Mouse (Mus musculus): ENCODE measurements around the gene Abhd16a. TPM values are rescaled to one million over a fixed set of nuclear protein-coding genes. Genes with fewer than 3 reads are reported as not detected.
A peak's percentile ranks its signal among the peaks of the same experiment; 100 is the strongest.

Gene Abhd16a
- polyA plus RNA-seq, 1 experiment from 2014 or later = 52.1 TPM

DNA sequence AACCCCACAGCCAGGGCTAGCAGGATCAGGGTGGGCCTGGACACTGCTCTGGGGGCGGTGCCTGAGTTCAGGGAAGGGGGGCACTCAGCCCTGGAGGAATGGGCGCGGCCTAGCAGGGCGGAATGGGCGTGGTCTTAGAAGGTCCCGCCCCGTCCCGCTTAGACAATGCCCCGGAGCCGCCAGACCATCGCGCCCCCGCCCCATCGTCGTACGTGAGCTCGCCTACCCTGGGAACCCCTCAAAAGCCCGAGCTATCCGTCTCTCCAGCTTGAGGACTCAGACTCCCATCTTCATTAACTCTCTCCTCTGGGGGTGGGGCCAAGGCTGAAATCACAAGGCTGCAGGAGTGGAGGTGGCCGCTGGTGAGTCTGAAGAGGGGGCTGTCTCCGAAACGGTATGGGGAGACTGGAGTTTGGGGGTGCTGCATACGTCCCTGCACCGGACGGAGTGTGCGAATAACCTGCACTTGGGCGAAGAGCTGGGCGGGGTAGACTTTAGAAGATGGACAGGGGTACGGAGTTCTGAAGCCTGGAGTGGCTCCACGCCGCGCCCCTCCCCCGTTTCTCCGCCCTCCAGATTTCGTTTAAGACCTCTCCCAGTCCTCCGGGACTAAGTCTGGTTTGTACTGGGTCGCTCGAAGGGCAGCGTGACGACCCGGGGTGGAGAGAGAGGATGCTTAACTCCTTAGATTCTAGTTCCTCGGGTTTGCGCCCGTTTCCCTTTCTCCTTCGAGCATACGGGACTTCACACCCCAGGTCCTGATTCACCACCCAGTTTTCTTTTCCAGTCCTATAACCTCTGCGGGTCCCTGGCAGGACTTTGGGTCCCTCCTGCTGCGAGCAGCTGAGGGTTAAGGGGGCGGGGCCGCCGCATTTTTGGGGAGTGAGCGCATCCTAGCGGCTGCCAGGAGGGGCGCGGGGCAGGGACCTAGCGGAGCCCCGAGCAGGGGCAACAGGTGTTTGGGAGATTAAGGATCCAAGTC, 29.9 kb upstream of the Abhd16a start, which contains the start of gene Ddah2:
Gene Ddah2, plus strand, starts transcription at position 125 of the 982 bp plus-strand sequence.
- Histone ChIP-seq H3K9me3 (replicated peaks; ENCODE audit: control insufficient read depth, low read length) (no peaks in the 10 kb centered on the region), H3K4me2 (ENCODE audit: low read depth, low read length) (peak within 1 kb of the TSS; percentile 85), H3K36me3 (ENCODE audit: control insufficient read depth, insufficient read depth) (peaks cover 22% of the 10 kb centered on the region), H3K27ac (ENCODE audit: low read length) (peak within 1 kb of the TSS; percentile 52), H3K4me1 (ENCODE audit: control insufficient read depth, low read depth, low read length) (peaks cover 39% of the 10 kb centered on the region), H3K4me3 (ENCODE audit: low read depth, low read length) (peak within 1 kb of the TSS; percentile 60), H3K27me3 (ENCODE audit: control insufficient read depth, insufficient read depth, low read depth, low read length) (peaks cover 19% of the 10 kb centered on the region), H3K9ac (ENCODE audit: low read depth, low read length) (peak within 1 kb of the TSS; percentile 59)
- ATAC-seq (ENCODE audit: low read depth) = peak; percentile 77
- under 1% methylated on average over 57 of the region's 57 CpGs for WGBS (ENCODE audit: insufficient replicate concordance)

DNA sequence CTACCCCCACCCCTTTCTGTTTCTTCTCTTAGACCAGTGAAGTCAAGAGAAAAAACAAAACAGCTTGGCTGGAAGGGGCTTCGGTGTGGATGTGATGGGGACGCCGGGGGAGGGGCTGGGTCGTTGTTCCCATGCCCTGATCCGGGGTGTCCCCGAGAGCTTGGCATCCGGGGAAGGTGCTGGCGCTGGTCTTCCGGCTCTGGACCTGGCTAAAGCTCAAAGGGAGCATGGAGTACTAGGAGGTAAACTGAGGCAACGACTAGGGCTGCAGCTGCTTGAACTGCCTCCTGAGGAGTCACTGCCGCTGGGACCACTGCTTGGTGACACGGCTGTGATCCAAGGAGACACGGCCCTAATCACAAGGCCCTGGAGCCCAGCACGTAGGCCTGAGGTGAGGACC, 29.0 kb upstream of the Abhd16a start:
- Histone ChIP-seq H3K36me3 (ENCODE audit: control insufficient read depth, insufficient read depth) (peaks cover 16% of the 10 kb centered on the region), H3K9me3 (replicated peaks; ENCODE audit: control insufficient read depth, low read length) (no peaks in the 10 kb centered on the region), H3K27me3 (ENCODE audit: control insufficient read depth, insufficient read depth, low read depth, low read length) (peaks cover 27% of the 10 kb centered on the region), H3K4me3 (ENCODE audit: low read depth, low read length) (peak overlapping the region; percentile 60), H3K9ac (ENCODE audit: low read depth, low read length) (no peak overlapping the region), H3K27ac (ENCODE audit: low read length) (no peak overlapping the region), H3K4me2 (ENCODE audit: low read depth, low read length) (peak overlapping the region; percentile 85), H3K4me1 (ENCODE audit: control insufficient read depth, low read depth, low read length) (peaks cover 46% of the 10 kb centered on the region)
- ATAC-seq (ENCODE audit: low read depth) = no peak
- 42% methylated on average over 14 of the region's 14 CpGs for WGBS (ENCODE audit: insufficient replicate concordance)

DNA sequence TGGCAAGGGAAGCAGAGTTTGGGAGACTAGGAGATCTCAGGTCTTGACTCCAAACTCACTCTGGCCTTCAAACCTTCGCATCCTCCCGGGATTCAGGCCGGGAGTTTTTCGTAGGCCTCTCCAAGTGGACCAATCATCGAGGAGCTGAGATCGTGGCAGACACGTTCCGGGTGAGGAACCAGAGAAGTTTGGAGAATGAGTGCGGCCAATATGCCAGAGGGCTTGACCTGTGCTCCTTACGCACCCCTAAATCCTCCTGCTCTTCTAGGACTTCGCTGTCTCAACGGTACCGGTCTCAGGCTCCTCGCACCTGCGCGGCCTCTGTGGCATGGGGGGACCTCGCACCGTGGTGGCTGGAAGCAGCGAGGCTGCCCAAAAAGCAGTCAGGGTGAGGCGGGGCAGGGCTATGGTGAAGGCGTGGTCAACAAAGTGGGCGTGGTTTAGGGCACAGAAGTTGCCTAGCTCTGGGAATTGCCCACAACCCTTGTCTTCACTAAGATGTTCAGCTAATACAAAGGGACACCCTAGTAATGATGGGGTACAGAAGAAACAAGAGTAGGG, 28.2 kb upstream of the Abhd16a start:
- peaks cover 35% of the 10 kb centered on the region for H3K27me3 ChIP-seq (ENCODE audit: control insufficient read depth, insufficient read depth, low read depth, low read length)
- H3K9me3 ChIP-seq (replicated peaks; ENCODE audit: control insufficient read depth, low read length) = no peaks in the 10 kb centered on the region
- no peak overlapping the region for H3K27ac ChIP-seq (ENCODE audit: low read length)
- ATAC-seq (ENCODE audit: low read depth) = no peak
- 0 out of 2 replicates have a peak overlapping the region, but pooled peaks have one; percentile 8 for H3K4me2 ChIP-seq (ENCODE audit: low read depth, low read length)
- H3K4me3 ChIP-seq (ENCODE audit: low read depth, low read length) = no peak overlapping the region
- H3K36me3 ChIP-seq (ENCODE audit: control insufficient read depth, insufficient read depth) = peaks cover 11% of the 10 kb centered on the region
- peaks cover 50% of the 10 kb centered on the region for H3K4me1 ChIP-seq (ENCODE audit: control insufficient read depth, low read depth, low read length)
- H3K9ac ChIP-seq (ENCODE audit: low read depth, low read length) = no peak overlapping the region
- 67% methylated on average over 22 of the region's 22 CpGs for WGBS (ENCODE audit: insufficient replicate concordance)

DNA sequence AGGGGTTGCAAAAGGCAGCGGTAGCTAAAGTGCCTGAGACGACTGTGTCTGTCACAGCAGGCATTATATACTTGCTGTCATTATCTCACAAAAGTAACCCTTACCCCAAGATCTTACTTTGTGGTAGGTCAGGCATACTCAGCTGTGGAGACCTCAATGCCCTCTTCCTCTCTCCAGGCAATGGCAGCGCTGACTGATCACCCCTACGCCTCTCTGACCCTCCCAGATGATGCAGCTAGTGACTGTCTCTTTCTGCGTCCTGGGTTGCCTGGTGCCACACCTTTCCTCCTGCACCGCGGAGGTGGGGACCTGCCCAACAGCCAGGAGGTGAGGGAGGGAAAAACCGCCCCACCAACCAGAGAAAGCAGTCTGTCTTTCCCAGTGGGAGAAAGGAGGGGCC, 27.8 kb upstream of the Abhd16a start:
- H3K9ac ChIP-seq (ENCODE audit: low read depth, low read length) = no peak overlapping the region
- H3K27ac ChIP-seq (ENCODE audit: low read length) = no peak overlapping the region
- ATAC-seq (ENCODE audit: low read depth) = no peak
- H3K9me3 ChIP-seq (replicated peaks; ENCODE audit: control insufficient read depth, low read length) = no peaks in the 10 kb centered on the region
- no peak overlapping the region for H3K4me3 ChIP-seq (ENCODE audit: low read depth, low read length)
- peaks cover 40% of the 10 kb centered on the region for H3K27me3 ChIP-seq (ENCODE audit: control insufficient read depth, insufficient read depth, low read depth, low read length)
- H3K4me1 ChIP-seq (ENCODE audit: control insufficient read depth, low read depth, low read length) = peaks cover 51% of the 10 kb centered on the region
- no peak overlapping the region for H3K4me2 ChIP-seq (ENCODE audit: low read depth, low read length)
- 76% methylated on average over 8 of the region's 8 CpGs for WGBS (ENCODE audit: insufficient replicate concordance)
- peaks cover 6% of the 10 kb centered on the region for H3K36me3 ChIP-seq (ENCODE audit: control insufficient read depth, insufficient read depth)

DNA sequence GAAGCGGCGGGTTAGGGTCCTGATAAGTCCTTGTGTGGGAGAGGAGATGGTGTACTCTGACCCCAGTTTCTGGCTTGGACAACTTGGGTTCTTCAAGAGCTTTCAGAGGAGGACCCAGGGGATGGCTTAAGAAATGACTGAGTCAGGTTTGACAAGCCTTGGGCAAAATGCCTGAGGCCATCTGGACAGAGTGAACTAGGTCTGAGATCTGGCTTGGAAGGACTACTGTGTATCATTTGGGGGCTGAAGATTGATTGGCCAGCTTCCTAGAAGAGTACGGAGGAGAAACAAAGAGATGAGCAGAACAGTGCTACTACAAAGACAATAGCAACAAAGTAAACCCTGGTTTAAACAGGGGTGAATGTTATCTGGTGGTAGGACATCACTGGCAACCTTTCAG, 25.6 kb upstream of the Abhd16a start:
- 70% methylated on average over 3 of the region's 3 CpGs for WGBS (ENCODE audit: insufficient replicate concordance)
- peaks cover under 1% of the 10 kb centered on the region for H3K36me3 ChIP-seq (ENCODE audit: control insufficient read depth, insufficient read depth)
- H3K4me3 ChIP-seq (ENCODE audit: low read depth, low read length) = no peak overlapping the region
- no peaks in the 10 kb centered on the region for H3K9me3 ChIP-seq (replicated peaks; ENCODE audit: control insufficient read depth, low read length)
- ATAC-seq (ENCODE audit: low read depth) = no peak
- H3K9ac ChIP-seq (ENCODE audit: low read depth, low read length) = no peak overlapping the region
- H3K27ac ChIP-seq (ENCODE audit: low read length) = no peak overlapping the region
- no peak overlapping the region for H3K4me2 ChIP-seq (ENCODE audit: low read depth, low read length)
- H3K27me3 ChIP-seq (ENCODE audit: control insufficient read depth, insufficient read depth, low read depth, low read length) = peaks cover 60% of the 10 kb centered on the region
- peaks cover 44% of the 10 kb centered on the region for H3K4me1 ChIP-seq (ENCODE audit: control insufficient read depth, low read depth, low read length)

DNA sequence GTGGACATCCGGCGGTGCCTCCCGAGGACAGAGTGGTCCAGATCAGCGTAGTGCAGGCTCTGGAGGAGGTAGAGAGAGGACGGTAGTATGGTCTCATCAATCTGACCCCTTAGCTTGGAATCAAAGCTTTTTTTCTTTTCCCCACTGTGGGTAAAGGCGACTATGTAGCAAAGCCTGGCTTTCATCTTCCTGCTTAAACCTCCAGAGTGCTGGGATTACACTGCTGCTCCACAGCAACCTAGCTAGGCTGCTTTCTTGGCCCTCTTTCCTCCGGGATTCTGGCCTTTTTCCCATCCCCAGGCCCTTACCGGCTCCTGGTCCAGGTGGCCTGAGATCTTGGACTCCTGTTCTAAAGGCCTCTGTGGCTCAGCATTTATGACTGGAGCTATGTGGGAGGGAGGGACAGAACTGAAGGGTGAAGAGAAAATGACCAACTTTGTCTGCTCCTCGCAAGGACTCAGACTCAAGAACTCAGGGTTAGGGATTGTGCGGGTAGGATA, 24.6 kb upstream of the Abhd16a start:
- peaks cover 35% of the 10 kb centered on the region for H3K4me1 ChIP-seq (ENCODE audit: control insufficient read depth, low read depth, low read length)
- no peaks in the 10 kb centered on the region for H3K9me3 ChIP-seq (replicated peaks; ENCODE audit: control insufficient read depth, low read length)
- H3K36me3 ChIP-seq (ENCODE audit: control insufficient read depth, insufficient read depth) = no peaks in the 10 kb centered on the region
- WGBS (ENCODE audit: insufficient replicate concordance) = 27% methylated on average over 10 of the region's 10 CpGs
- peak overlapping the region; percentile 64 for H3K4me2 ChIP-seq (ENCODE audit: low read depth, low read length)
- ATAC-seq (ENCODE audit: low read depth) = no peak
- H3K27ac ChIP-seq (ENCODE audit: low read length) = no peak overlapping the region
- H3K4me3 ChIP-seq (ENCODE audit: low read depth, low read length) = peak overlapping the region; percentile 52; the same call in 1 of the 2 replicates
- H3K27me3 ChIP-seq (ENCODE audit: control insufficient read depth, insufficient read depth, low read depth, low read length) = peaks cover 65% of the 10 kb centered on the region
- no peak overlapping the region for H3K9ac ChIP-seq (ENCODE audit: low read depth, low read length)

DNA sequence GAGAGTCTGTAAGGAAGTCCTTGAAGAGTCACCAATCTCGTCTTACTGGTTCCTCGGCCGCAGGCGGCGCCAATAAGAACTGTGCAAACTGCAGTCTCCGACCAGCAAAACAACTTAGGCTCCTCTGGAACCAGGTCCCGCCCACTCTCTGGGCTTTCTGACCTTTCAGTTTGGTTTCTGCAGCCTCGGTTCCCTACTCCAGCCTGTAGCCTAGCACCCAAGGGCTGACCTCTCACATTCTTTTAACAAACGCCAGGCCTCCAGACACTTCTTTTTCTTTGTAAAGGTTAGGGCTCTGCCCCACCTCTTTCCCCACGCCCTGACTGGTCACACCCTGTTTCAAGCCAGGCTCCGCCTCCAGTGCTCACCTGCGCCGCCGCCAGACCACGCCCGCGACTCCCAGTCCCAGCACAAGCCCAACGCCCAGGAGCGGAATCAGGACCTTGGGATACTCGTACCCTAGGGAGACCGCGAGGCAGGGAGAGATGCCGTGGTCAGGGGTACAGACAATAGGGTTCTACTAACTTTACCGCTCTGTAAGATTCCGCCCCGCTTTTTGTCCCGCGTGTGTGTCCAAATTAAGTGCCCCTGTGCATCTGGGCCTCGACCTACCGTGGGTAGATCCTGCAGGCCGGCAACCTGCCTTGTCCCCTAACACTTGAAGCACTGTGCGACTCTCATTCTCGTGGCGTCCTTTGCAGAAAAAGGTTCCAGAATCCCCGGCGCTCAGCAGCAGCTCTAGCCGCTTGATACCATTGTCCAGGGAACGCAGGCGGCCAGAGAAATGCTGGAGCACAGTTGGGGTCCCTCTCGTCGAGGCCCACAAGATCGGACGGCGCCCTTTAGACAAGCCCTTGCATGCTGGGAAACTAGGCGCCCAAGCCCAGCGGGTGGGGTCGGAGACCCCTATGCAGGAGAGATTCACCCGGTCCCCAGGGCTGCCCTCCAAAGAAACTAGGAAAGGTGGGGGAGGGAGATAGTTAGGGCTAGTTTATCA, 23.8 kb upstream of the Abhd16a start, which contains the start of gene Ly6g6c:
Gene Ly6g6c, plus strand, starts transcription at position 438 of the 997 bp plus-strand sequence.
- Histone ChIP-seq H3K9me3 (replicated peaks; ENCODE audit: control insufficient read depth, low read length) (no peaks in the 10 kb centered on the region), H3K36me3 (ENCODE audit: control insufficient read depth, insufficient read depth) (no peaks in the 10 kb centered on the region), H3K9ac (ENCODE audit: low read depth, low read length) (no peak within 1 kb of the TSS), H3K4me3 (ENCODE audit: low read depth, low read length) (peak within 1 kb of the TSS; percentile 52), H3K27me3 (ENCODE audit: control insufficient read depth, insufficient read depth, low read depth, low read length) (peaks cover 64% of the 10 kb centered on the region), H3K4me2 (ENCODE audit: low read depth, low read length) (peak within 1 kb of the TSS; percentile 64), H3K27ac (ENCODE audit: low read length) (no peak within 1 kb of the TSS), H3K4me1 (ENCODE audit: control insufficient read depth, low read depth, low read length) (peaks cover 26% of the 10 kb centered on the region)
- ATAC-seq (ENCODE audit: low read depth) = peak; percentile 38; the same call in 1 of the 2 replicates
- WGBS (ENCODE audit: insufficient replicate concordance) = 2% methylated on average over 48 of the region's 48 CpGs

DNA sequence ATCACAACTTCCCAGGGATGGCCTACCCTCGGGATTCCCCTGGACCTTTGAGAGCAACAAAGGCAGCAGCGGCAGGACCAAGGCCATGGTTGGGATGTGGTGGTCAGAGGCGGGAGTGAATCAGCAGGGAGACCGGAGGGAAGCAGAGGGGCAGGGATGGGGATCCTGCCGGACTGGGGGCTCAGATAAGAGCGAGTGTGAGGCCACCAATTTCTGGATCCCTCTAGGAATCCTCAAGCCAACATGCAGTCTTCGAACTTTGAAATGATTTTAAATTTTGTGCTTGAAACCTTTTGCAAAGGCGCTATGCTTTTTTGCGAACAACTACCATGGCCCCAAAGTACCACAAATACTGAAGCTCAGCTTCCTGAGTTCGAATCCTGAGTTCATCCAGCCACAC, 23.0 kb upstream of the Abhd16a start, which contains the start of gene Mpig6b:
Gene Mpig6b, minus strand, starts transcription at position 101 of the 400 bp plus-strand sequence.
- H3K36me3 ChIP-seq (ENCODE audit: control insufficient read depth, insufficient read depth) = no peaks in the 10 kb centered on the region
- no peaks in the 10 kb centered on the region for H3K9me3 ChIP-seq (replicated peaks; ENCODE audit: control insufficient read depth, low read length)
- H3K27ac ChIP-seq (ENCODE audit: low read length) = no peak within 1 kb of the TSS
- peaks cover 19% of the 10 kb centered on the region for H3K4me1 ChIP-seq (ENCODE audit: control insufficient read depth, low read depth, low read length)
- no peak within 1 kb of the TSS for H3K9ac ChIP-seq (ENCODE audit: low read depth, low read length)
- peak within 1 kb of the TSS; percentile 52 for H3K4me3 ChIP-seq (ENCODE audit: low read depth, low read length)
- peak within 1 kb of the TSS; percentile 64 for H3K4me2 ChIP-seq (ENCODE audit: low read depth, low read length)
- no peak for ATAC-seq (ENCODE audit: low read depth)
- peaks cover 61% of the 10 kb centered on the region for H3K27me3 ChIP-seq (ENCODE audit: control insufficient read depth, insufficient read depth, low read depth, low read length)
- WGBS (ENCODE audit: insufficient replicate concordance) = 35% methylated on average over 10 of the region's 10 CpGs

Measured in liver, embryonic 16.5 days (tissue).